Mouse (Mus musculus) midbrain, embryonic 11.5 days (tissue): Measurements from ENCODE around the gene Dstyk. TPM values are rescaled to one million over a fixed set of nuclear protein-coding genes. Genes with fewer than 3 reads are reported as not detected.
A peak's percentile ranks its signal among the peaks of the same experiment; 100 is the strongest.

Experiments
- ATAC-seq: fragments of 200-750 bp; cut with Nextera tagmentation; 2 replicates; pipeline ENCODE4 v1.8.0; 2017; ENCODE audit warnings: moderate TSS enrichment, moderate library complexity; ENCODE audit not compliant: low FRiP score
- DNase-seq: peaks from one replicate; pipeline ENCODE4 v3.0.0; 2015; ENCODE audit warnings: low spot score; ENCODE audit errors: missing footprints
- H3K27ac ChIP-seq: fragments of 300-500 bp; sonication (generic); 2 replicates; pipeline ENCODE4 v1.5.1; 2014; ENCODE audit warnings: low read depth, low read length
- H3K27me3 ChIP-seq: fragments of 300-500 bp; sonication (generic); 2 replicates; pipeline ENCODE4 v1.6.1; 2014; ENCODE audit warnings: mild to moderate bottlenecking, low read length, moderate library complexity, mixed read lengths; ENCODE audit not compliant: control insufficient read depth, insufficient read depth
- H3K36me3 ChIP-seq: fragments of 300-500 bp; sonication (generic); 2 replicates; pipeline ENCODE4 v1.6.1; 2014; ENCODE audit warnings: mild to moderate bottlenecking, low read length, moderate library complexity, mixed read lengths; ENCODE audit not compliant: control insufficient read depth, insufficient read depth
- H3K4me1 ChIP-seq: fragments of 300-500 bp; sonication (generic); 2 replicates; pipeline ENCODE4 v1.6.1; 2014; ENCODE audit warnings: low read length; ENCODE audit not compliant: control insufficient read depth, insufficient read depth
- H3K4me2 ChIP-seq: fragments of 300-500 bp; sonication (generic); 2 replicates; pipeline ENCODE4 v1.6.1; 2014; ENCODE audit warnings: mild to moderate bottlenecking, moderate library complexity
- H3K4me3 ChIP-seq: fragments of 300-500 bp; sonication (generic); 2 replicates; pipeline ENCODE4 v1.5.1; 2014; ENCODE audit warnings: low read depth, low read length
- H3K9ac ChIP-seq: fragments of 300-500 bp; sonication (generic); 2 replicates; pipeline ENCODE4 v1.6.1; 2014; ENCODE audit warnings: low read length
- H3K9me3 ChIP-seq: fragments of 300-500 bp; sonication (generic); 2 replicates; pipeline ENCODE4 v1.6.1; 2016; ENCODE audit warnings: low read length; ENCODE audit not compliant: control insufficient read depth
- WGBS: fragments of 180-500 bp; shearing (Covaris S2); extraction: QIAGEN DNeasy Blood & Tissue Kit; methylation state at CpG from one replicate; pipeline ENCODE4 v1.1.7; 2014; 5-methylcytosine and 5-hydroxymethylcytosine counted together
- polyA plus RNA-seq: library from polyadenylated mRNA; unstranded; fragments of >200 nt; fragmentation: Nextera tagmentation; extraction: Ambion mirVana; gene quantifications from 2 replicates; pipeline ENCODE4 v1.2.1, GENCODE M21; 2014

Gene Dstyk
- polyA plus RNA-seq, 1 experiment from 2014 or later: 11.6 TPM

DNA sequence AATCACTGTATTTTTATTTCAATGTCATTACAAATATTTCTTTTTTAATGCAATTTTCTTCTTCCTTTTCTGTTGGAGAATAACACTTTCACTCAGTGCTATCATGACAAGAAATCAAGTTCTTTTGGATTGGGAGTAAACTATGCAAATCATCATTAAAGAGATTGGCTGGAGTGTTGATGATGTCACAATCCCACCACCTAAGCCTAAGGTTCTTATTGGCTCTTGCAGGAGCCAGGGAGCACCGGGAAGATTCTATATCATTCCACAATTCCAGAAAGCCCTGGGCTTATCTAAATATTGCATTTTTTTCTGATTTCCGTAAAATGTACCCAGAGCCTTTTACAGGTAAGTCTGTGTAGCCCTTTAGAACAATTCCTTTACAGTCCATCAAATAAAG lies 20.6 kb upstream of the Dstyk start:
- 73% methylated on average over 2 of the region's 2 CpGs for WGBS
- H3K4me1 ChIP-seq: peaks cover 4% of the 10 kb centered on the region; the same call in 1 of the 2 replicates

GRCm38 (mm10) chr1:132400538-132400937 lies 16.8 kb upstream of the Dstyk start:
- H3K27me3 ChIP-seq: no peaks in the 10 kb centered on the region
- ATAC-seq (no peak), DNase-seq (no peak)
- H3K4me2 ChIP-seq: no peak overlapping the region
- no peak overlapping the region for H3K4me3 ChIP-seq
- 59% methylated on average over 1 of the region's 1 CpGs for WGBS
- H3K9ac ChIP-seq: no peak overlapping the region
- H3K27ac ChIP-seq: no peak overlapping the region
- H3K36me3 ChIP-seq: no peaks in the 10 kb centered on the region
- no peaks in the 10 kb centered on the region for H3K9me3 ChIP-seq
- H3K4me1 ChIP-seq: no peaks in the 10 kb centered on the region

More for the DNA sequence above, 20.6 kb upstream of the Dstyk start:
- no peaks in the 10 kb centered on the region for H3K9me3 ChIP-seq
- H3K9ac ChIP-seq: no peak overlapping the region
- no peak overlapping the region for H3K27ac ChIP-seq
- no peak for ATAC-seq
- no peak overlapping the region for H3K4me3 ChIP-seq
- DNase-seq: no peak
- H3K4me2 ChIP-seq: no peak overlapping the region
- H3K36me3 ChIP-seq: no peaks in the 10 kb centered on the region
- no peaks in the 10 kb centered on the region for H3K27me3 ChIP-seq

GRCm38 (mm10) chr1:132401843-132402242 lies 15.5 kb upstream of the Dstyk start:
- H3K27me3 ChIP-seq: no peaks in the 10 kb centered on the region
- H3K9me3 ChIP-seq: no peaks in the 10 kb centered on the region
- H3K4me2 ChIP-seq: no peak overlapping the region
- no peak overlapping the region for H3K27ac ChIP-seq
- no peak overlapping the region for H3K4me3 ChIP-seq
- ATAC-seq: no peak
- 91% methylated on average over 1 of the region's 1 CpGs for WGBS
- no peak overlapping the region for H3K9ac ChIP-seq
- H3K4me1 ChIP-seq: no peaks in the 10 kb centered on the region; the same call in 1 of the 2 replicates
- no peaks in the 10 kb centered on the region for H3K36me3 ChIP-seq
- DNase-seq: no peak

DNA sequence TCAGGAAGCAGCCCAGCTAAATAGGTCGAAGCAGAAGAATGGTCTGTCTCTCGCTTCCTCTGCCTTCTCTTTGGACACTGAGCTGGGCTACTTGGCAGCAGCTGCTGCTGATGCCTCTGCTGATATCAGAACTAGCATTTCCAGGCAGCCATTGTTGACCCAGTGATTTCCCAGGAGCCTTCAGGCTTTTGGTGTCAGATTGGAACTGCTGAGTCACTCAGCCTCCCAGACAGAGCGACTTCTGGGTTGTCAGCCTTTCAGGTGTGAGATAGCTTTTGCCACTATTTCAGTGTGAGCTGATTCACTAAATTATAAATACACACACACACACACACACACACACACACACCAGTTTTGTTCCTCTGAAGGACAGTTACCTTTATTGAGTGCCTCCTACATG lies 6.7 kb upstream of the Dstyk start:
- Histone ChIP-seq H3K4me2 (no peak overlapping the region), H3K9me3 (no peaks in the 10 kb centered on the region), H3K4me1 (no peaks in the 10 kb centered on the region; the same call in 1 of the 2 replicates), H3K4me3 (no peak overlapping the region), H3K9ac (no peak overlapping the region), H3K27me3 (no peaks in the 10 kb centered on the region), H3K36me3 (no peaks in the 10 kb centered on the region), H3K27ac (no peak overlapping the region)
- ATAC-seq (no peak), DNase-seq (no peak)
- WGBS: 84% methylated on average over 3 of the region's 3 CpGs

GRCm38 (mm10) chr1:132416244-132416942 lies 962 bp upstream of the Dstyk start:
- 81% methylated on average over 8 of the region's 8 CpGs for WGBS
- H3K27me3 ChIP-seq: no peaks in the 10 kb centered on the region
- H3K9ac ChIP-seq: no peak overlapping the region
- no peak overlapping the region for H3K27ac ChIP-seq
- ATAC-seq (no peak), DNase-seq (no peak)
- H3K4me1 ChIP-seq: peaks cover 13% of the 10 kb centered on the region; the same call in 1 of the 2 replicates
- no peaks in the 10 kb centered on the region for H3K36me3 ChIP-seq
- H3K4me3 ChIP-seq: no peak overlapping the region
- H3K9me3 ChIP-seq: no peaks in the 10 kb centered on the region
- H3K4me2 ChIP-seq: no peak overlapping the region

GRCm38 (mm10) chr1:132416943-132417290 lies 438 bp upstream of the Dstyk start:
- DNase-seq (no peak), ATAC-seq (no peak)
- no peaks in the 10 kb centered on the region for H3K36me3 ChIP-seq
- no peaks in the 10 kb centered on the region for H3K9me3 ChIP-seq
- 25% methylated on average over 6 of the region's 6 CpGs for WGBS
- peak overlapping the region; percentile 84 for H3K4me2 ChIP-seq
- no peaks in the 10 kb centered on the region for H3K27me3 ChIP-seq
- peaks cover 13% of the 10 kb centered on the region; the same call in 1 of the 2 replicates for H3K4me1 ChIP-seq
- H3K4me3 ChIP-seq: peak overlapping the region; percentile 68
- H3K27ac ChIP-seq: peak overlapping the region; percentile 88
- H3K9ac ChIP-seq: peak overlapping the region; percentile 84

DNA sequence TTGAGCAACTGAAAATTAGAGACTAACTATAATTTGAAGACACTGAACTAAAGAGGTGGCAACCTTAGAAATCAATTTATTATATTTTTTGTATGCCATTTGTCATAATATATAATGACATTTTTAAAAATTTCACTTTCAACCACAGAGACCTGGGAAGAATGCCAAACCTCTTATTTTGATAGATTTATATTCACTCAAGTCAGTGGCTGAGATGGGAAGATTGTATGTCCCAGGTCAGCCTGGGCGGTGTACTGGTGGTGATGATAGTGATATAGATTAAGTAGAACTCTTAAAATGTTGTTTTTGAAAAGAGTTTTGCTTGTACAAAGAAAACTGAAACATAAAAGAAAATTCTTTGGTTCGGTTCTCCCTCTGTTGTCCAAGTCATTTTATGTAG lies 2.9 kb downstream of the Dstyk start:
- Histone ChIP-seq H3K27me3 (no peaks in the 10 kb centered on the region), H3K4me2 (no peak overlapping the region), H3K27ac (no peak overlapping the region), H3K9me3 (no peaks in the 10 kb centered on the region), H3K4me3 (no peak overlapping the region), H3K4me1 (peaks cover 13% of the 10 kb centered on the region; the same call in 1 of the 2 replicates), H3K9ac (no peak overlapping the region), H3K36me3 (peaks cover 3% of the 10 kb centered on the region; the same call in 1 of the 2 replicates)
- 86% methylated on average over 2 of the region's 2 CpGs for WGBS
- no peak for ATAC-seq
- no peak for DNase-seq

GRCm38 (mm10) chr1:132420662-132421061 lies 3.3 kb downstream of the Dstyk start:
- Histone ChIP-seq H3K9ac (no peak overlapping the region), H3K27me3 (no peaks in the 10 kb centered on the region), H3K4me2 (no peak overlapping the region), H3K9me3 (no peaks in the 10 kb centered on the region), H3K4me1 (peaks cover 13% of the 10 kb centered on the region; the same call in 1 of the 2 replicates), H3K36me3 (peaks cover 3% of the 10 kb centered on the region; the same call in 1 of the 2 replicates), H3K27ac (no peak overlapping the region), H3K4me3 (no peak overlapping the region)
- DNase-seq (no peak), ATAC-seq (no peak)
- WGBS: 86% methylated on average over 7 of the region's 7 CpGs

GRCm38 (mm10) chr1:132422912-132423696 lies 5.7 kb downstream of the Dstyk start:
- DNase-seq: no peak
- Histone ChIP-seq H3K36me3 (peaks cover 3% of the 10 kb centered on the region; the same call in 1 of the 2 replicates), H3K27me3 (no peaks in the 10 kb centered on the region), H3K4me3 (no peak overlapping the region), H3K9me3 (no peaks in the 10 kb centered on the region), H3K4me1 (peaks cover 13% of the 10 kb centered on the region; the same call in 1 of the 2 replicates), H3K4me2 (no peak overlapping the region), H3K9ac (no peak overlapping the region), H3K27ac (no peak overlapping the region)
- 94% methylated on average over 5 of the region's 5 CpGs for WGBS
- ATAC-seq: no peak
